Mouse (Mus musculus): Measurements from ENCODE around the gene Ttc4.

Gene Ttc4

GRCm38 (mm10) chr4:106678442-106679118, at the start of gene Ttc4:
Gene Ttc4, minus strand, starts transcription at chr4:106678944.
- DNase-seq = peak; percentile 97

- no peak for DNase-seq
Measured at GRCm38 (mm10) chr4:106720631-106721030, 41.9 kb upstream of the Ttc4 start.

GRCm38 (mm10) chr4:106713622-106714021, 34.9 kb upstream of the Ttc4 start:
- DNase-seq = no peak

- peak; percentile 90 for DNase-seq
Measured at GRCm38 (mm10) chr4:106708408-106708807, 29.7 kb upstream of the Ttc4 start.

- no peak for DNase-seq
Measured at GRCm38 (mm10) chr4:106707957-106708356, 29.2 kb upstream of the Ttc4 start.

GRCm38 (mm10) chr4:106705096-106705665, 26.4 kb upstream of the Ttc4 start:
- DNase-seq = no peak

GRCm38 (mm10) chr4:106704416-106704815, 25.7 kb upstream of the Ttc4 start:
- DNase-seq = no peak

GRCm38 (mm10) chr4:106703956-106704355, 25.2 kb upstream of the Ttc4 start:
- no peak for DNase-seq

- no peak for DNase-seq
Measured at GRCm38 (mm10) chr4:106700798-106701197, 22.1 kb upstream of the Ttc4 start.

GRCm38 (mm10) chr4:106699989-106700388, 21.2 kb upstream of the Ttc4 start:
- DNase-seq = peak; percentile 63

GRCm38 (mm10) chr4:106693841-106694430, 15.2 kb upstream of the Ttc4 start:
- no peak for DNase-seq

GRCm38 (mm10) chr4:106688636-106689296, 10.0 kb upstream of the Ttc4 start:
- no peak for DNase-seq

- DNase-seq = no peak
Measured at GRCm38 (mm10) chr4:106680955-106681354, 2.2 kb upstream of the Ttc4 start.

GRCm38 (mm10) chr4:106679152-106679551, 408 bp upstream of the Ttc4 start:
- DNase-seq = no peak

- DNase-seq = no peak
Measured at GRCm38 (mm10) chr4:106676749-106677148, 2.0 kb downstream of the Ttc4 start.

- DNase-seq = no peak
Measured at GRCm38 (mm10) chr4:106666546-106666945, 12.2 kb downstream of the Ttc4 start.

- no peak for DNase-seq
Measured at GRCm38 (mm10) chr4:106665673-106666072, 13.1 kb downstream of the Ttc4 start.

GRCm38 (mm10) chr4:106665269-106665668, 13.5 kb downstream of the Ttc4 start:
- no peak for DNase-seq

GRCm38 (mm10) chr4:106664697-106665096, 14.0 kb downstream of the Ttc4 start:
- no peak for DNase-seq

GRCm38 (mm10) chr4:106663956-106664470, 14.7 kb downstream of the Ttc4 start:
- no peak for DNase-seq

- DNase-seq = no peak
Measured at GRCm38 (mm10) chr4:106655681-106656080, 23.1 kb downstream of the Ttc4 start.

- DNase-seq = no peak
Measured at GRCm38 (mm10) chr4:106653051-106653450, 25.7 kb downstream of the Ttc4 start.

- DNase-seq = no peak
Measured at GRCm38 (mm10) chr4:106652546-106652945, 26.2 kb downstream of the Ttc4 start.

Data from thymus, postnatal 4 days (tissue).